Mouse (Mus musculus) small intestine, adult 2 months (tissue): ENCODE measurements around the gene Klf9.

Source experiments
- CTCF ChIP-seq: fragments of 200-500 bp; IDR thresholded peaks from 2 replicates; pipeline ENCODE4 v1.5.1; 2012; ENCODE audit warnings: low read depth, mild to moderate bottlenecking, control low read depth, inconsistent platforms, low read length, moderate library complexity, mixed read lengths; ENCODE audit not compliant: insufficient replicate concordance, insufficient read length; ENCODE audit errors: extremely low read depth
- POLR2A ChIP-seq: fragments of 200-500 bp; IDR thresholded peaks from 2 replicates; pipeline ENCODE4 v1.6.1; 2012; ENCODE audit warnings: low read depth, mild to moderate bottlenecking, control low read depth, inconsistent platforms, low read length, moderate library complexity

DNA sequence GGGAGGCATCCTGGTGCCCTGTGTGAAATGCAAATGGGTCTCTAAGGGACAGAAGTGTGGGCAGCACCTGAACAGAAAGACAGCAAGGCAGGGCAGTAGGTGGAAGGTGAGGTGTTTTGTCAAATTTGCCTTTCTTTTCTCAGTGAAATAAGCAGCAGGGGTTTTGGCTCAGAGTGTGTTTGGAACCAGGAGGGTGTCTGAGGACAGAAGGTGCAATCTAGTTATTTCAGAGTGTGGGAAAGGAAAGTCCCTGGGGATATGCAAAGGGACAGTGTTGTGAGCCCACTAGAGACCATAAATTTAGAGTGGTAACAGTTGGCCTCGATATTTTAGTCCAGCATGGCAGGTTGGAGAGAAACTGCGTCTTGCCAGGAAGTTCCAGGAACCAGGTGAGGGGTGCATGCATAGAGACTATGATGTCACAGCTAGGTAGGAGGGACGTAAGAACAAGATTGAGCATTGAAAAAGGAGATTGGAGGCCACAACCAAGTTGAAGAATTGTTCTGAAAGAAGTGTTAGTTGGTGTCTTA, 8.9 kb upstream of the Klf9 start:
- TF ChIP-seq CTCF (no peak), POLR2A (no peak)
